Mouse (Mus musculus) bone marrow, adult 2 months (tissue): ENCODE measurements around the gene Camta2.

Experiments
- CTCF ChIP-seq: fragments of 200-500 bp; IDR thresholded peaks from 2 replicates; pipeline ENCODE4 v1.5.1; 2011; ENCODE audit warnings: low read length, control low read depth; ENCODE audit not compliant: control insufficient read depth, insufficient read depth
- POLR2A ChIP-seq: fragments of 200-500 bp; IDR thresholded peaks from 2 replicates; pipeline ENCODE4 v1.6.1; 2011; ENCODE audit warnings: low read depth, mild to moderate bottlenecking, control low read depth, low read length, borderline replicate concordance; ENCODE audit not compliant: control insufficient read depth

DNA sequence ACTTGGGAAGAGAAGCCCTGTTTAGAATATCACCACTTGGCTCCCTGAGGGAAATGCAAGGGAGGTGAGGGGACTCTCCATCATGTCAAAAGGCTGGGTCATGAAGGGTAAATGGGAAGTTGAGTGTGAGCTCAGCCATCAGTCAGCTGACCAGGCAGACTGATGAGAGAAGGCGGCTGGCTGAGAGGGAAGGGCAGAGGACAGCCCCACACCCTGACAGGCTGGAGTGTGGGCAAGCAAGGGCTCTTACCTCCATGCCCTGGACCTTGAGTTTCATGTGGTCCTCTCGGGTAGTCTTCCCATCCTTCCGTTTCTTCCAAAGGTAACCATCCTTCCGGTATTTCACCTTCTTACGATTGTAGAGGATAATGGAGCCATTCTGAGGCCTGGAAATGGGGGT is 4.3 kb downstream of the Camta2 start:
- TF ChIP-seq POLR2A, result no peak
- TF ChIP-seq CTCF, result no peak
